Mouse (Mus musculus) liver, embryonic 11.5 days (tissue): ENCODE data around the gene Fam173a. TPM values are rescaled to one million over a fixed set of nuclear protein-coding genes. Genes with fewer than 3 reads are reported as not detected.

Source experiments
- ATAC-seq: fragments of 200-750 bp; cut with Nextera tagmentation; replicated peaks from 2 replicates; pipeline ENCODE4 v1.8.0; 2017; ENCODE audit warnings: moderate number of reproducible peaks, mild to moderate bottlenecking, moderate TSS enrichment, moderate library complexity; ENCODE audit not compliant: low FRiP score
- DNase-seq: peaks from one replicate; pipeline ENCODE4 v3.0.0-alpha.2; 2017; ENCODE audit warnings: low spot score
- H3K27ac ChIP-seq: fragments of 300-500 bp; sonication (generic); 2 replicates; pipeline ENCODE4 v1.5.1; 2014; ENCODE audit warnings: mild to moderate bottlenecking, low read depth, low read length, control low read depth
- H3K27me3 ChIP-seq: fragments of 300-500 bp; sonication (generic); replicated peaks from 2 replicates; pipeline ENCODE4 v1.6.1; 2014; ENCODE audit warnings: low read length, mixed read lengths; ENCODE audit not compliant: control insufficient read depth, insufficient read depth
- H3K36me3 ChIP-seq: fragments of 300-500 bp; sonication (generic); 2 replicates; pipeline ENCODE4 v1.6.1; 2014; ENCODE audit warnings: mild to moderate bottlenecking, low read length, moderate library complexity, mixed read lengths; ENCODE audit not compliant: control insufficient read depth, insufficient read depth
- H3K4me1 ChIP-seq: fragments of 300-500 bp; sonication (generic); replicated peaks from 2 replicates; pipeline ENCODE4 v1.6.1; 2014; ENCODE audit warnings: low read length, mixed read lengths; ENCODE audit not compliant: control insufficient read depth, insufficient read depth
- H3K4me2 ChIP-seq: fragments of 300-500 bp; sonication (generic); 2 replicates; pipeline ENCODE4 v1.6.1; 2014; ENCODE audit warnings: mild to moderate bottlenecking, control low read depth, moderate library complexity
- H3K4me3 ChIP-seq: fragments of 300-500 bp; sonication (generic); 2 replicates; pipeline ENCODE4 v1.5.1; 2014; ENCODE audit warnings: low read depth, low read length, control low read depth
- H3K9ac ChIP-seq: fragments of 300-500 bp; sonication (generic); 2 replicates; pipeline ENCODE4 v1.6.1; 2014; ENCODE audit warnings: low read depth, low read length, control low read depth
- H3K9me3 ChIP-seq: fragments of 300-500 bp; sonication (generic); 2 replicates; pipeline ENCODE4 v1.6.1; 2016; ENCODE audit warnings: low read length, inconsistent platforms, mixed read lengths; ENCODE audit not compliant: control insufficient read depth
- WGBS: fragments of 180-500 bp; shearing (Covaris S2); extraction: QIAGEN DNeasy Blood & Tissue Kit; methylation state at CpG from one replicate; pipeline ENCODE4 v1.1.7; 2014; 5-methylcytosine and 5-hydroxymethylcytosine counted together
- polyA plus RNA-seq: library from polyadenylated mRNA; unstranded; fragments of >200 nt; fragmentation: Nextera tagmentation; extraction: Ambion mirVana; gene quantifications from 2 replicates; pipeline ENCODE4 v1.2.1, GENCODE M21; 2014

The Fam173a gene
- polyA plus RNA-seq, 1 experiment from 2014 or later, result 83.7 TPM

GRCm38 (mm10) chr17:25835816-25836215, 43.1 kb upstream of the Fam173a start:
- H3K36me3 ChIP-seq, result peaks cover 36% of the 10 kb centered on the region
- no peak for DNase-seq
- H3K27me3 ChIP-seq, result no peaks in the 10 kb centered on the region
- no peaks in the 10 kb centered on the region for H3K9me3 ChIP-seq
- no peak for ATAC-seq
- 93% methylated on average over 16 of the region's 16 CpGs for WGBS
- H3K4me2 ChIP-seq, result no peak overlapping the region; the same call in none of the 2 replicates
- H3K9ac ChIP-seq, result no peak overlapping the region
- no peak overlapping the region; the same call in 1 of the 2 replicates for H3K4me3 ChIP-seq
- H3K27ac ChIP-seq, result no peak overlapping the region
- peaks cover 51% of the 10 kb centered on the region for H3K4me1 ChIP-seq

- H3K9ac ChIP-seq, result no peak overlapping the region
- WGBS, result 92% methylated on average over 7 of the region's 7 CpGs
- peak overlapping the region; percentile 99; the same call in 1 of the 2 replicates for H3K4me2 ChIP-seq
- ATAC-seq (no peak), DNase-seq (no peak)
- no peak overlapping the region for H3K4me3 ChIP-seq
- no peaks in the 10 kb centered on the region for H3K27me3 ChIP-seq
- peaks cover 36% of the 10 kb centered on the region for H3K36me3 ChIP-seq
- H3K27ac ChIP-seq, result no peak overlapping the region
- H3K4me1 ChIP-seq, result peaks cover 54% of the 10 kb centered on the region
- no peaks in the 10 kb centered on the region for H3K9me3 ChIP-seq
These were observed 42.6 kb upstream of the Fam173a start for GRCm38 (mm10) chr17:25835301-25835700.

- peaks cover 38% of the 10 kb centered on the region for H3K36me3 ChIP-seq
- no peak overlapping the region for H3K27ac ChIP-seq
- H3K4me2 ChIP-seq, result peak overlapping the region; percentile 99
- H3K27me3 ChIP-seq, result no peaks in the 10 kb centered on the region
- whole genome bisulfite sequencing, result 91% methylated on average over 12 of the region's 12 CpGs
- DNase-seq (no peak), ATAC-seq (no peak)
- H3K4me3 ChIP-seq, result peak overlapping the region; percentile 85
- H3K4me1 ChIP-seq, result peaks cover 60% of the 10 kb centered on the region
- H3K9me3 ChIP-seq, result no peaks in the 10 kb centered on the region
- peak overlapping the region; percentile 88 for H3K9ac ChIP-seq
These were observed 42.0 kb upstream of the Fam173a start for GRCm38 (mm10) chr17:25834595-25835222.

GRCm38 (mm10) chr17:25833961-25834594, 41.4 kb upstream of the Fam173a start:
- H3K27me3 ChIP-seq, result no peaks in the 10 kb centered on the region
- H3K4me3 ChIP-seq, result peak overlapping the region; percentile 85
- peaks cover 33% of the 10 kb centered on the region for H3K36me3 ChIP-seq
- peak overlapping the region; percentile 97 for H3K27ac ChIP-seq
- WGBS, result 42% methylated on average over 6 of the region's 6 CpGs
- DNase-seq, result no peak
- H3K4me1 ChIP-seq, result peaks cover 61% of the 10 kb centered on the region
- no peaks in the 10 kb centered on the region for H3K9me3 ChIP-seq
- no peak for ATAC-seq
- H3K9ac ChIP-seq, result peak overlapping the region; percentile 88
- peak overlapping the region; percentile 99 for H3K4me2 ChIP-seq

GRCm38 (mm10) chr17:25833291-25833663, 40.6 kb upstream of the Fam173a start, which contains the start of gene Stub1:
Gene Stub1, minus strand, starts transcription at chr17:25833404.
- Histone ChIP-seq H3K27ac (peak within 1 kb of the TSS; percentile 97), H3K36me3 (peaks cover 32% of the 10 kb centered on the region), H3K4me3 (peak within 1 kb of the TSS; percentile 85), H3K27me3 (no peaks in the 10 kb centered on the region), H3K4me1 (peaks cover 64% of the 10 kb centered on the region), H3K4me2 (peak within 1 kb of the TSS; percentile 99), H3K9me3 (no peaks in the 10 kb centered on the region), H3K9ac (peak within 1 kb of the TSS; percentile 88)
- ATAC-seq, result peak; percentile 50
- WGBS, result under 1% methylated on average over 24 of the region's 24 CpGs
- no peak for DNase-seq

GRCm38 (mm10) chr17:25832436-25833290, 40.0 kb upstream of the Fam173a start:
- under 1% methylated on average over 77 of the region's 77 CpGs for WGBS
- Histone ChIP-seq H3K4me1 (peaks cover 62% of the 10 kb centered on the region), H3K9ac (peak overlapping the region; percentile 88), H3K4me2 (peak overlapping the region; percentile 99), H3K27me3 (no peaks in the 10 kb centered on the region), H3K36me3 (peaks cover 35% of the 10 kb centered on the region), H3K4me3 (peak overlapping the region; percentile 85), H3K9me3 (no peaks in the 10 kb centered on the region), H3K27ac (peak overlapping the region; percentile 97)
- ATAC-seq, result peak; percentile 90
- DNase-seq, result peak; percentile 99

- peak overlapping the region; percentile 97 for H3K27ac ChIP-seq
- H3K4me2 ChIP-seq, result peak overlapping the region; percentile 99
- H3K36me3 ChIP-seq, result peaks cover 44% of the 10 kb centered on the region
- 50% methylated on average over 21 of the region's 21 CpGs for WGBS
- ATAC-seq, result no peak
- no peak for DNase-seq
- no peaks in the 10 kb centered on the region for H3K9me3 ChIP-seq
- H3K9ac ChIP-seq, result peak overlapping the region; percentile 88
- H3K27me3 ChIP-seq, result no peaks in the 10 kb centered on the region
- H3K4me3 ChIP-seq, result peak overlapping the region; percentile 85
- peaks cover 53% of the 10 kb centered on the region for H3K4me1 ChIP-seq
These were observed 39.0 kb upstream of the Fam173a start for GRCm38 (mm10) chr17:25831451-25832281.
